Mouse (Mus musculus): ENCODE measurements around the gene Olfr155. TPM values are rescaled to one million over a fixed set of nuclear protein-coding genes. Genes with fewer than 3 reads are reported as not detected.

The Olfr155 gene
- total and polyA plus RNA-seq, 3 experiments = not detected

- Histone ChIP-seq H3K36me3 (ENCODE audit: control insufficient read depth in 1 of 2, insufficient read depth in 2 of 2, low read length in 2 of 2) (no peaks in the 10 kb centered on the region), H3K4me1 (ENCODE audit: control insufficient read depth in 1 of 2, insufficient read depth in 2 of 2, low read length in 2 of 2) (no peaks in the 10 kb centered on the region), H3K9ac (ENCODE audit: control insufficient read depth, low read depth, low read length, poor library complexity, severe bottlenecking) (no peak overlapping the region), H3K27ac (ENCODE audit: control insufficient read depth, low read depth, low read length) (no peak overlapping the region), H3K27me3 (ENCODE audit: control insufficient read depth in 1 of 2, insufficient read depth in 2 of 2, low read length in 2 of 2) (no peaks in the 10 kb centered on the region; a peak in 1 of 4 replicates), H3K79me2 (ENCODE audit: control insufficient read depth, insufficient read depth, low read length, poor library complexity) (no peaks in the 10 kb centered on the region), H3K4me3 (ENCODE audit: control insufficient read depth in 1 of 2, insufficient read depth in 1 of 2, low read depth in 2 of 2, low read length in 2 of 2) (no peak overlapping the region), H3K9me3 (replicated peaks; ENCODE audit: insufficient read depth, low read length) (no peaks in the 10 kb centered on the region)
- TF ChIP-seq ZNF384 (IDR thresholded peaks at IDR 0.05; ENCODE audit: low read depth, low read length) (peak; percentile 50), TBP (IDR thresholded peaks at IDR 0.05; ENCODE audit: low read depth, low read length) (no peak)
- DNase-seq (ENCODE audit: low read depth, low spot score) = no peak
Measured at GRCm38 (mm10) chr4:43833752-43834151, 17.6 kb upstream of the Olfr155 start.

- Histone ChIP-seq H3K27me3 (ENCODE audit: control insufficient read depth in 1 of 2, insufficient read depth in 2 of 2, low read length in 2 of 2) (0 out of 4 replicates have a peak, but pooled peaks cover 0 to 2% of the 10 kb centered on the region in 2 experiments), H3K27ac (ENCODE audit: control insufficient read depth, low read depth, low read length) (no peak overlapping the region), H3K4me3 (ENCODE audit: control insufficient read depth in 1 of 2, insufficient read depth in 1 of 2, low read depth in 2 of 2, low read length in 2 of 2) (no peak overlapping the region), H3K79me2 (ENCODE audit: control insufficient read depth, insufficient read depth, low read length, poor library complexity) (no peaks in the 10 kb centered on the region), H3K9me3 (replicated peaks; ENCODE audit: insufficient read depth, low read length) (no peaks in the 10 kb centered on the region), H3K4me1 (ENCODE audit: control insufficient read depth in 1 of 2, insufficient read depth in 2 of 2, low read length in 2 of 2) (no peaks in the 10 kb centered on the region), H3K36me3 (ENCODE audit: control insufficient read depth in 1 of 2, insufficient read depth in 2 of 2, low read length in 2 of 2) (no peaks in the 10 kb centered on the region), H3K9ac (ENCODE audit: control insufficient read depth, low read depth, low read length, poor library complexity, severe bottlenecking) (no peak overlapping the region)
- DNase-seq (ENCODE audit: low read depth, low spot score) = no peak
- TF ChIP-seq BHLHE40 (IDR thresholded peaks at IDR 0.05; ENCODE audit: borderline replicate concordance, low read depth, low read length) (no peak), MAZ (IDR thresholded peaks at IDR 0.05; ENCODE audit: low read depth, low read length) (no peak), CHD2 (IDR thresholded peaks at IDR 0.05; ENCODE audit: low read length) (no peak), TCF12 (IDR thresholded peaks at IDR 0.05; ENCODE audit: low read depth, low read length) (no peak), CHD1 (IDR thresholded peaks at IDR 0.05; ENCODE audit: low read depth, low read length) (no peak), ZMIZ1 (IDR thresholded peaks at IDR 0.05; ENCODE audit: low read depth, low read length) (no peak), ZKSCAN1 (IDR thresholded peaks at IDR 0.05; ENCODE audit: low read depth, low read length) (no peak), USF2 (IDR thresholded peaks at IDR 0.05; ENCODE audit: borderline replicate concordance in 1 of 2, insufficient read depth in 1 of 2, low read depth in 1 of 2, low read length in 2 of 2) (no peak), RAD21 (IDR thresholded peaks at IDR 0.05; ENCODE audit: low read depth, low read length) (no peak), E2F4 (IDR thresholded peaks at IDR 0.05; ENCODE audit: borderline replicate concordance, low read depth, low read length) (no peak)
Measured at GRCm38 (mm10) chr4:43834749-43835148, 16.6 kb upstream of the Olfr155 start.

GRCm38 (mm10) chr4:43838326-43838725 is 13.0 kb upstream of the Olfr155 start:
- H3K36me3 ChIP-seq (ENCODE audit: control insufficient read depth in 1 of 2, insufficient read depth in 2 of 2, low read length in 2 of 2) = no peaks in the 10 kb centered on the region
- no peak overlapping the region for H3K9ac ChIP-seq (ENCODE audit: control insufficient read depth, low read depth, low read length, poor library complexity, severe bottlenecking)
- no peaks in the 10 kb centered on the region for H3K79me2 ChIP-seq (ENCODE audit: control insufficient read depth, insufficient read depth, low read length, poor library complexity)
- TF ChIP-seq USF1 (IDR thresholded peaks at IDR 0.05; ENCODE audit: low read depth, low read length) (no peak), MYB (IDR thresholded peaks at IDR 0.05; ENCODE audit: low read depth, low read length) (no peak)
- no peak overlapping the region for H3K4me3 ChIP-seq (ENCODE audit: control insufficient read depth in 1 of 2, insufficient read depth in 1 of 2, low read depth in 2 of 2, low read length in 2 of 2)
- H3K27me3 ChIP-seq (ENCODE audit: control insufficient read depth in 1 of 2, insufficient read depth in 2 of 2, low read length in 2 of 2) = 0 out of 4 replicates have a peak, but pooled peaks cover 0 to 2% of the 10 kb centered on the region in 2 experiments
- H3K9me3 ChIP-seq (replicated peaks; ENCODE audit: insufficient read depth, low read length) = no peaks in the 10 kb centered on the region
- H3K4me1 ChIP-seq (ENCODE audit: control insufficient read depth in 1 of 2, insufficient read depth in 2 of 2, low read length in 2 of 2) = no peaks in the 10 kb centered on the region
- no peak overlapping the region for H3K27ac ChIP-seq (ENCODE audit: control insufficient read depth, low read depth, low read length)
- DNase-seq (ENCODE audit: low read depth, low spot score) = no peak
